Mouse (Mus musculus) lung, adult 2 months (tissue): ENCODE measurements at regions not wholly inside any gene's neighbourhood (a gene's known extent, or its start where the extent isn't known, plus 50 kb on each side); places are given as distances from the start of the nearest gene placed in this dataset.
"Not testable (repeated sequence)": the region's sequence is repeated elsewhere in the genome, so short reads cannot be mapped to it uniquely, and the experiment has no call there.

Experiments
- DNase-seq: peaks from one replicate; pipeline ENCODE4 v3.0.0; 2022
- H3K4me1 ChIP-seq: fragments of 200-500 bp; 2 replicates; pipeline ENCODE4 v1.6.1; 2011; ENCODE audit warnings: low read length; ENCODE audit not compliant: control insufficient read depth, insufficient read depth
- H3K4me3 ChIP-seq: fragments of 200-500 bp; replicated peaks from 2 replicates; pipeline ENCODE3; 2011; ENCODE audit warnings: low read depth, mild to moderate bottlenecking, control low read depth, low read length; ENCODE audit errors: extremely low read depth
- CTCF ChIP-seq: fragments of 200-500 bp; IDR thresholded peaks from 2 replicates; pipeline ENCODE4 v1.5.1; 2011; ENCODE audit warnings: mild to moderate bottlenecking, low read length, control low read depth; ENCODE audit not compliant: insufficient read depth
- POLR2A ChIP-seq: fragments of 200-500 bp; IDR thresholded peaks from 2 replicates; pipeline ENCODE4 v1.6.1; 2011; ENCODE audit warnings: low read depth, mild to moderate bottlenecking, control low read depth, low read length, borderline replicate concordance; ENCODE audit errors: extremely low read depth
- WGBS: fragments of 180-500 bp; shearing (Covaris S2); methylation state at CpG from one replicate; pipeline ENCODE4 v1.1.7; 2018; 5-methylcytosine and 5-hydroxymethylcytosine counted together

DNA sequence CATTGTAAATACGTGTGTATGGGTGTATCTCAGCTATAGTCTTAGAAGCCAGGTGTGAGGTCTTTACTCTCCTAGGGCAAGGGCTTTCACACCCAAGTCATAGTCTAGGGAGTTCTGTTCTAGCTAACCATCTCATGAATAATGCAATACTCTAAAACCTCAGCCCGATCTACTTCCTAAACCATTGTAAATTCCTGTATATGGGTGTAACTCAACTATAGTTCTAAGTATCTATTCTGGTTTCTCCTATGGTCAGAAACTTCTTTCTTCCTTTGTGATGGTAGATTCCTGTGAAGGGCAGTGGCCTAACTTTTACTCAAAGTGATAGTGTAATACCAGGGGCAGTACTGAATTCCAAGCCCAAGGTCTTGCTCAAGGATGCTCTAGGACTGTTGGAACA lies 58.7 kb upstream of the Srd5a3 start:
- H3K4me3 ChIP-seq, DNase-seq, H3K4me1 ChIP-seq: not testable (repeated sequence)
- 88% methylated on average over 2 of the region's 2 CpGs for WGBS

DNA sequence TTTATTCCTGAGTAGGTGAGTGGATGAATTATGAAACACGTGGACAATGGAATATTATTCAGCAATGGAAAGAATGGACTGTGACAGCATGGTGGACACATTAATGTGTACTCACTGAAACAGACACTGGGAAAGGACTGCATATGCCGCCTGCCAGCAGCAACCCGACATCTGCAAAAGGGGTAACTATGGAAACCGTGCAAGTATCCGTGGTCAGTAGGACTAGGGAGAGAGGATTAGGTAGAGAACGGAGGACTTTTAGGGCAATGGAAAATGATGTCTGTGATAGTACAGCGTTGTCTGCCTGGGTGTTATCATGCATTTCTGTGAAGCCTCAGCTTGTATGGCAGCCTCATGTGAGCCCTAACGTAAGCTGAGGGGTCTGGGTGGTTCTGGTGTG lies 59.6 kb upstream of the Srd5a3 start:
- WGBS: 89% methylated on average over 8 of the region's 8 CpGs
- TF ChIP-seq CTCF (no peak), POLR2A (no peak)
- DNase-seq: no peak
- Histone ChIP-seq H3K4me3 (no peak overlapping the region), H3K4me1 (no peaks in the 10 kb centered on the region; the same call in none of the 2 replicates)

DNA sequence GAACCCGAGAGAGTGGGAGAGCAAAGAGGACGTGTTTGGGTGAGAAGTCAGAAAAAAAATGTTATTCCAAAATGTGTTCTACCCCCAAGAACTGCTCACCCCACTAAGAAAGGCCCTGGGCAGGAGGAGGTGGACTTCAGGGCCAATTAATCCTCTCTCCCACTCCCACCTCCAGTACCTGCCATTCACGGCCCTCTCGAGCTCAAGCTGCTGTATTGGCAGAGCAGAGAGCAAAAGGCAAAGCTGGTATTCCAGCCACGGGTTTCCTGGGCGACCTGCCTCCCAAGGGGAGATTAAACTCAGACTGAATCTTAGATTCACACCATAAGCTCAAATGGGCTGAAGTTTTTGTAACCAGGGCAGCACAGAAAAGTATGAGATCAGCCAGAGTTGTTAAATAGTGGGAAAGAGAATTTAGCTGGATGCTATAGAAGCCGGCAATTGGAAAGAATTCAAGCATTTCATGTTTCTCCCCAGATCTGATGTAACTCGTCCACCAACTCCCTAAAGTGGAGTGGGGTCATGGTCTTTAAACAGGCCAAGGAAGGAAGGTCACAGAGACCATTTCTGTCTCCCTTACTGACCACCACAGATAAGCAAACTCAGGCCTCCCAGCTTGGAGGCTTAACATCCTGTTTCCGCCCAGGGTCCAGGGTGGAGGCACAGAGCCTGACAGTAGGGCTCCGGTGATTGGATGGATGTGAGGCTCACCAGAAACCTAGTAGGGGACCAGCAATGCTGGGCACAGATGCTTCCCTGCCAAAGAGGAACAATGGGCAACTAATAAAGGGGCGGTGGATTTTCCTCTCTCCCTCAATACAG lies 60.7 kb upstream of the Srd5a3 start:
- TF ChIP-seq CTCF (no peak), POLR2A (no peak)
- Histone ChIP-seq H3K4me3 (no peak overlapping the region), H3K4me1 (no peaks in the 10 kb centered on the region; the same call in none of the 2 replicates)
- WGBS: 53% methylated on average over 11 of the region's 11 CpGs
- no peak for DNase-seq

DNA sequence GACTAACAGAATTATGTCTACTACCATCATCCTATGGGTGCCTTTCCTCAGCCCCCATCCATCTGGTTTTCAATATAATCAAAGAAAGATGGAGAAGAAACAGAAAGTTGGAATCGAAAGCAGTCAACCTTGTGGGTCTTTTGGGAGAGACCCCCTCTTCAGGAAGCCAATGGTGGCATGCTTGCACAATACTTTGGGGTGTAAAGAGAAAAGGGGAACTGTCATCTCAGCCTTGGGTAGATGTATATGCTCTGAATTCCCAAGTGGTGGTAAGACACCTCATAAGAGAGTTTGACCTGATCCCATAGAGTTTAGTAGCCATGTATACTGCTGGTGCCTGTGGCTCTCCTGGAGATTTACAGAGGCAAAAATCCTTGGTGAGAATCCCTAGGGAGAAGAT lies 61.6 kb upstream of the Srd5a3 start:
- DNase-seq: no peak
- H3K4me1 ChIP-seq: no peaks in the 10 kb centered on the region; the same call in none of the 2 replicates
- no peak for TF ChIP-seq CTCF
- TF ChIP-seq POLR2A: no peak
- 81% methylated on average over 1 of the region's 1 CpGs for WGBS
- no peak overlapping the region for H3K4me3 ChIP-seq

DNA sequence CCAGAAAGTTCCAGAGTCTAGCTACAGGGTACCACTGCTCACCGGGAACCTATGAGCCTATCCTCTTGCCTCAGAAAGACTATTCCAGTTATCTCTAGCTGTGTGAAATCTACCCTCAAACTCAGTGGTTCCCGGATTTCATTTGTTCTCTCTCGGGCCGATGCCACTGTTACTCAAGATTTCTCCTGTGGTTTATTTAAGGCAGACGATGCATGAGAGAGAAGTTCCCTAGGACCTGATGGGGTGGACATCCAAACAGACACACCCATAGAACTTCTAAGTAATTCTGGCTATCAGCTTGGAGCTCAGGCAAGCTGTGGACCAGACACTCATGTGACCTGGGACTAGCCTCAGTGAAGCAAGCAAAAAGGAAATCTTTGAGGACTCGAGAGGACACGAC lies 63.8 kb upstream of the Srd5a3 start:
- H3K4me1 ChIP-seq: no peaks in the 10 kb centered on the region; the same call in none of the 2 replicates
- no peak for TF ChIP-seq CTCF
- TF ChIP-seq POLR2A: no peak
- no peak overlapping the region for H3K4me3 ChIP-seq
- DNase-seq: no peak
- WGBS: 83% methylated on average over 7 of the region's 7 CpGs

DNA sequence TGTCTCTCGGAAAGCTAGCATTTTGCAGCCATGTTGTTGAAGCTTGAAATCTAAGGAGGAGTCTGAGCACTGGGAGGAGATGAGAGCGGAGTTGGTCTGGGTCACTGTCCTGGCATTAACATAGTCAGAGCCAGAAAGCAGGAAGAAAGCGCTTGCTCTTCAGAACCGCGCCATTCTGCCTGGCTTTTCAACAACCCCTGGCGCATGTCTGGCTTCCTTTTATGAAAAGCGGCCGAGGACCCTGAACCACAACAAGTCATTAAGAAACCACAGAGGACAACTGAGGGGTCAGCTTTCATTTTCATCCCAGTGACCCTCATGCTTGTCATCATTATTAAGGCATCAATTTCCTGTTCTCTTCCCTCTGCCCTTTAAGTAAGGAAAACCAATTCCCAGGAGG lies 64.7 kb upstream of the Srd5a3 start:
- no peak for TF ChIP-seq CTCF
- no peak for TF ChIP-seq POLR2A
- Histone ChIP-seq H3K4me3 (no peak overlapping the region), H3K4me1 (no peaks in the 10 kb centered on the region; the same call in none of the 2 replicates)
- 36% methylated on average over 8 of the region's 8 CpGs for WGBS
- no peak for DNase-seq

DNA sequence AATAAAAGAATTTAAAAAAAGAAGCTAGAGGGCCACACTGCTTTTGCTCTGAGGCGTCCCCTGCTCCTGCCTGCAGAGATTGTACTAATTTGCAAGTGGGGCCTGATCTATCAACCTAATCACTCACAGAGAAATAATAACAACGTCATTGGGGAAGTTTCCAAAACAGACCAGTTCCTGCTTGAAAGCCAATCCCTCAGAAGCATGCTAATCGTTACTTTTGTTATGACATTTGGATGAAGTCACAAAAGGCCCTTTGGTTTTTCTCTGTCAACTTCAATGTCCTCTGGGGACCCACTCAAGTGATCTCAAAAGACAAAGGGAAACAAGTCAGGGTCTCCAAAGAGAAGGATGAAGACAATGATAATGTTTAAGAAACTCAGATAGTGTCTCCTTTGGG lies 72.2 kb upstream of the Srd5a3 start:
- DNase-seq: no peak
- 50% methylated on average over 3 of the region's 3 CpGs for WGBS
- Histone ChIP-seq H3K4me3 (no peak overlapping the region), H3K4me1 (no peaks in the 10 kb centered on the region; the same call in 1 of the 2 replicates)
- TF ChIP-seq POLR2A: no peak
- no peak for TF ChIP-seq CTCF

DNA sequence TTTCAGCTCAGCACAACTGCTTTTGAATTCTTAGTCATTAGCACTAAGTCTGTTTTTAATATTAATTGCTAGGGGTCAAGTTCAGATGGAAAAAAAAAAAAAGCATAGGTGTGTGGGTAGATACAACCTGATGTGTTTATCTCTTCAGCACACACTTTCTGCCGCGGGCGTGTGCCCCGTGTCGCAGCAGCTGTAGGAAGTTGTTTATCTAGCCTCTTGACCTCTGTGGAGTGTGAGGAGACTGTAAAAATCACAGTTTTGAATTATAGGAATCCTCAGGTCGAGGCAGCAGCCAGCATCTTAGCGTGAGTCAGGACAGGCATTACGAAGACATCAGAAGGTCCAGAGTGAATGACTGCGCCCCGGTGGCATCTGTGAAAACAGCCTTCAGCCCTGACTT lies 72.8 kb upstream of the Srd5a3 start:
- 27% methylated on average over 10 of the region's 10 CpGs for WGBS
- no peak for DNase-seq
- no peak overlapping the region for H3K4me3 ChIP-seq

DNA sequence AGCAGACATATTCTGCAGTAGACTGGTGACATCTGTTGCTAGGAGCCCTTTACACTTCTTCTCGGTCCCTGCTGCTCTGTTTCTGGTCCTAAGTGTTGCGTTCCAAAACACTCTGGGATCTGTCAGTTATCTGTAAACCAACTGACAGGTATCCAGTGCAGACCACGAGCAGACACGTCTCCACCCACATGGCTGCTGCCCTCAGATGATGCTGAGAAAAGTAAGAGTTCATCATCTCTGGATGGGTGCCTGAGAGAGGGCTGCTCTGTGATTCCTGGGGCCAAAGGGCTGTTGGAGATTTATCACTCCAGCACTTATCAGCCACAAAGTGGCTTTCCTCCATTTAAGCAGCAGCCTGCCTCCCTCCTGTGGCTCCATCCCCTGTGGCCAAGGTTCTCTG lies 74.3 kb upstream of the Srd5a3 start:
- 59% methylated on average over 4 of the region's 4 CpGs for WGBS
- H3K4me3 ChIP-seq: no peak overlapping the region
- TF ChIP-seq POLR2A: no peak
- TF ChIP-seq CTCF: no peak
- DNase-seq: no peak
- no peaks in the 10 kb centered on the region; the same call in 1 of the 2 replicates for H3K4me1 ChIP-seq

More for the DNA sequence above, 72.8 kb upstream of the Srd5a3 start:
- TF ChIP-seq POLR2A (no peak), CTCF (no peak)
- no peaks in the 10 kb centered on the region; the same call in 1 of the 2 replicates for H3K4me1 ChIP-seq

DNA sequence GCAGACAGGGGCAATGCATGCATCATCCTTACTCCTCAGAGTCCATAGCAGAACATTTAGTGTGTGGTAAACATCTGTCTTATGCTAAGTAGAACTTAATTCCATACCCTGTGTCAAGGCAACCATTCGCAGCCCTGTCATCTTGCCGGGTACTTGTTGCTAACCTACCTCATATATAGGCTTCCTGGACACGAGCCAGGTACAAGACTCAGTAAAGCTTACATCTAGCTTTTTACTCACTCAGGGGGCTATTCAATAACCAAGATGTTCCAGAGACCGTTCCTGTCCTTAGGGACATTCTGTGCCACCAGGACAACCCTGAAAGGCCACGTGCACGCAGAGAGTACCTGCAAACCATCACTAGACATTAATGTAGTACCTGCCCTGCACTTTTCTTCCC lies 74.8 kb upstream of the Srd5a3 start:
- no peaks in the 10 kb centered on the region; the same call in 1 of the 2 replicates for H3K4me1 ChIP-seq
- H3K4me3 ChIP-seq: no peak overlapping the region
- DNase-seq: no peak
- WGBS: 70% methylated on average over 6 of the region's 6 CpGs
- TF ChIP-seq CTCF (no peak), POLR2A (no peak)
